ENCODE assay signal across 13 mouse cellular contexts in genomic region chr2:134460831-134461230, GRCm38 (mm10).
DNase-seq lines count a peak whose midpoint lies in the region; ATAC-seq and TF ChIP-seq lines count a peak whose summit lies in the region.
"Had no signal": no experiment of that assay in that cellular context is flagged by ENCODE, and none has a peak within 500 bp of the region (broad histone marks: within the 10 kb centered on the region; RNA-seq: fewer than 3 reads in every experiment).

No protein-coding gene starts in this region.

- H3K9ac ChIP-seq in lung, postnatal 0 days (replicated peaks; ENCODE audit: low read depth): no peak overlapping the region
- H3K9ac ChIP-seq: liver, postnatal 0 days had no signal

- DNase-seq in cerebellum, postnatal 14 days: peak; percentile 13 to 17
- DNase-seq in cerebellum, adult 9-10 months: no peak
- peak; percentile 14 for DNase-seq in lung, postnatal 0 days (ENCODE audit: low spot score)
- no peak for DNase-seq in lung, adult 2 months
- DNase-seq in fibroblast of lung, adult 2 months (ENCODE audit: low read depth): peak; percentile 60
- DNase-seq in embryo, embryonic 10.5 days (ENCODE audit: low spot score): no peak
- DNase-seq: kidney, adult 9 months; liver, postnatal 0 days; retina, postnatal 1 day had no signal

- TF ChIP-seq POLR2A in lung, adult 2 months (IDR thresholded peaks at IDR 0.05; ENCODE audit: borderline replicate concordance, extremely low read depth, low read depth, low read length): no peak
- no peak for TF ChIP-seq POLR2A in small intestine, adult 2 months (IDR thresholded peaks at IDR 0.05; ENCODE audit: low read depth, low read length)

- no peaks in the 10 kb centered on the region for H3K27me3 ChIP-seq in lung, postnatal 0 days (replicated peaks; ENCODE audit: insufficient read depth, low read length)
- no peaks in the 10 kb centered on the region for H3K27me3 ChIP-seq in small intestine, adult 2 months (ENCODE audit: control insufficient read depth, insufficient read depth, low read length)

- WGBS in lung, postnatal 0 days: 69% methylated on average over 5 of the region's 5 CpGs
- 46% methylated on average over 5 of the region's 5 CpGs for WGBS in lung, adult 2 months
- WGBS in small intestine, adult 2 months: 46% methylated on average over 5 of the region's 5 CpGs

- TF ChIP-seq CTCF in lung, postnatal 0 days (IDR thresholded peaks at IDR 0.05): no peak
- TF ChIP-seq CTCF in lung, adult 2 months (IDR thresholded peaks at IDR 0.05; ENCODE audit: insufficient read depth, low read length): no peak
- TF ChIP-seq CTCF in small intestine, adult 2 months (IDR thresholded peaks at IDR 0.05; ENCODE audit: extremely low read depth, insufficient read length, insufficient replicate concordance, low read depth, low read length): no peak

- H3K36me3 ChIP-seq in lung, postnatal 0 days (ENCODE audit: insufficient read depth, low read length): no peaks in the 10 kb centered on the region
- H3K36me3 ChIP-seq in small intestine, adult 2 months (ENCODE audit: control insufficient read depth, insufficient read depth, low read length): no peaks in the 10 kb centered on the region

- H3K4me3 ChIP-seq in lung, postnatal 0 days (ENCODE audit: low read depth, low read length): no peak overlapping the region
- no peak overlapping the region for H3K4me3 ChIP-seq in lung, adult 2 months (replicated peaks; ENCODE audit: extremely low read depth, low read depth, low read length)
- no peak overlapping the region for H3K4me3 ChIP-seq in small intestine, adult 2 months (ENCODE audit: low read depth, low read length)

- no peak overlapping the region for H3K4me2 ChIP-seq in lung, postnatal 0 days (replicated peaks; ENCODE audit: low read depth, low read length)
- H3K4me2 ChIP-seq: midbrain, embryonic 11.5 days had no signal

- H3K9me3 ChIP-seq in lung, postnatal 0 days (ENCODE audit: low read length): no peaks in the 10 kb centered on the region

- H3K27ac ChIP-seq in lung, postnatal 0 days (ENCODE audit: low read length): no peak overlapping the region
- 0 out of 2 replicates have a peak overlapping the region, but pooled peaks have one; percentile 6 for H3K27ac ChIP-seq in small intestine, adult 2 months (ENCODE audit: insufficient read depth, low read depth, low read length)
- H3K27ac ChIP-seq: hindbrain, postnatal 0 days had no signal

- no peak for TF ChIP-seq EP300 in lung, postnatal 0 days (IDR thresholded peaks at IDR 0.05)

- no peak for ATAC-seq in lung, postnatal 0 days
- no peak for ATAC-seq in megakaryocyte-erythroid progenitor cell, adult 5-6 weeks (replicated peaks; ENCODE audit: low FRiP score, low TSS enrichment, poor library complexity, severe bottlenecking)
- ATAC-seq: hindbrain, postnatal 0 days; liver, postnatal 0 days had no signal

- no peaks in the 10 kb centered on the region for H3K4me1 ChIP-seq in lung, postnatal 0 days (ENCODE audit: insufficient read depth, low read depth, low read length)
- H3K4me1 ChIP-seq in lung, adult 2 months (ENCODE audit: control insufficient read depth, insufficient read depth, low read length): no peaks in the 10 kb centered on the region
- H3K4me1 ChIP-seq in small intestine, adult 2 months (ENCODE audit: control insufficient read depth, insufficient read depth, insufficient read length, low read length): no peaks in the 10 kb centered on the region

Comparison
In these comparisons a context has a peak if more than half of its experiments do, and no peak if none do; other contexts are left out.
1. DNase-seq: peak in cerebellum, postnatal 14 days (2 of 2), lung, postnatal 0 days (single experiment) and fibroblast of lung, adult 2 months (single experiment); none in cerebellum, adult 9-10 months (single experiment), lung, adult 2 months (single experiment) and embryo, embryonic 10.5 days (single experiment).